Comparison of ENCODE assay signal across 8 mouse cellular contexts in genomic region chr2:33640171-33640721, GRCm38 (mm10). TPM values are rescaled to one million over a fixed set of nuclear protein-coding genes. Genes with fewer than 3 reads are reported as not detected.
DNase-seq lines count a peak whose midpoint lies in the region; ATAC-seq and TF ChIP-seq lines count a peak whose summit lies in the region.

Gene Lmx1b, minus strand, starts transcription at chr2:33640511.

- peak within 1 kb of the TSS; percentile 79 for H3K4me2 ChIP-seq in limb, embryonic 11.5 days (ENCODE audit: low read depth, severe bottlenecking)

- no peak for TF ChIP-seq POLR2A in spleen, adult 2 months (IDR thresholded peaks at IDR 0.05; ENCODE audit: low read depth, low read length)
- TF ChIP-seq POLR2A in small intestine, adult 2 months (IDR thresholded peaks at IDR 0.05; ENCODE audit: low read depth, low read length), result no peak

- peak within 1 kb of the TSS; percentile 96 for H3K9ac ChIP-seq in limb, embryonic 11.5 days (ENCODE audit: low read length)

- H3K4me3 ChIP-seq in spleen, adult 2 months (ENCODE audit: extremely low read depth, insufficient read depth, insufficient read length), result peak within 1 kb of the TSS; percentile 11; the same call in 1 of the 2 replicates
- peak within 1 kb of the TSS; percentile 80 for H3K4me3 ChIP-seq in limb, embryonic 11.5 days (ENCODE audit: low read depth, low read length)
- H3K4me3 ChIP-seq in small intestine, adult 2 months (ENCODE audit: low read depth, low read length), result peak within 1 kb of the TSS; percentile 40

- ATAC-seq in limb, embryonic 11.5 days (ENCODE audit: insufficient number of reproducible peaks, low FRiP score, low TSS enrichment, low read depth), result no peak

- 10% methylated on average over 53 of the region's 53 CpGs for WGBS in spleen, adult 2 months
- WGBS in limb, embryonic 11.5 days, result 1% methylated on average over 53 of the region's 53 CpGs
- WGBS in small intestine, adult 2 months, result 6% methylated on average over 53 of the region's 53 CpGs

- peaks cover 8% of the 10 kb centered on the region; the same call in 1 of the 2 replicates for H3K4me1 ChIP-seq in spleen, adult 2 months (ENCODE audit: control insufficient read depth, insufficient read depth, insufficient read length)
- H3K4me1 ChIP-seq in limb, embryonic 11.5 days (ENCODE audit: control insufficient read depth, insufficient read depth, low read length), result peaks cover 17% of the 10 kb centered on the region
- peaks cover 3% of the 10 kb centered on the region for H3K4me1 ChIP-seq in small intestine, adult 2 months (ENCODE audit: control insufficient read depth, insufficient read depth, insufficient read length, low read length)

- no peaks in the 10 kb centered on the region for H3K36me3 ChIP-seq in spleen, adult 2 months (ENCODE audit: control insufficient read depth, insufficient read depth, low read length)
- no peaks in the 10 kb centered on the region for H3K36me3 ChIP-seq in limb, embryonic 11.5 days (ENCODE audit: control insufficient read depth, insufficient read depth, low read length)
- no peaks in the 10 kb centered on the region for H3K36me3 ChIP-seq in small intestine, adult 2 months (ENCODE audit: control insufficient read depth, insufficient read depth, low read length)

- DNase-seq in embryo, embryonic 10 days (ENCODE audit: low spot score), result peak; percentile 46
- DNase-seq in embryo, embryonic 9.5 days (ENCODE audit: extremely low spot score), result no peak
- no peak for DNase-seq in spleen, adult 2 months (ENCODE audit: low read depth in 1 of 2, low spot score in 2 of 2)
- no peak for DNase-seq in spleen, postnatal 36 days (ENCODE audit: low spot score in 2 of 2)
- DNase-seq in limb, embryonic 11.5 days (ENCODE audit: low spot score), result peak; percentile 66
- no peak for DNase-seq in left cerebral cortex, adult 18-20 months (ENCODE audit: low spot score in 2 of 2)
- no peak for DNase-seq in frontal cortex, postnatal 25 days (ENCODE audit: low spot score in 2 of 2)

- peaks cover 61% of the 10 kb centered on the region for H3K27me3 ChIP-seq in spleen, adult 2 months (ENCODE audit: control insufficient read depth, insufficient read depth, low read length)
- H3K27me3 ChIP-seq in limb, embryonic 11.5 days (ENCODE audit: control insufficient read depth, insufficient read depth, low read length), result peaks cover 58% of the 10 kb centered on the region
- peaks cover 97% of the 10 kb centered on the region for H3K27me3 ChIP-seq in small intestine, adult 2 months (ENCODE audit: control insufficient read depth, insufficient read depth, low read length)

- H3K9me3 ChIP-seq in limb, embryonic 11.5 days (ENCODE audit: control insufficient read depth, low read length), result no peaks in the 10 kb centered on the region

- no peak for TF ChIP-seq CTCF in spleen, adult 2 months (IDR thresholded peaks at IDR 0.05; ENCODE audit: extremely low read depth, insufficient read depth, insufficient read length, insufficient replicate concordance)
- no peak for TF ChIP-seq CTCF in small intestine, adult 2 months (IDR thresholded peaks at IDR 0.05; ENCODE audit: extremely low read depth, insufficient read length, insufficient replicate concordance, low read depth, low read length)

- H3K27ac ChIP-seq in spleen, adult 2 months (ENCODE audit: insufficient read depth, low read length), result no peak within 1 kb of the TSS
- H3K27ac ChIP-seq in limb, embryonic 11.5 days (replicated peaks; ENCODE audit: low read depth, low read length), result peak within 1 kb of the TSS; percentile 93
- H3K27ac ChIP-seq in small intestine, adult 2 months (ENCODE audit: insufficient read depth, low read depth, low read length), result no peak within 1 kb of the TSS

RNA-seq across cellular contexts. Expression of gene Lmx1b, which starts in this region (rescaled TPM):
- not detected in 2 replicates for polyA plus RNA-seq in spleen, adult 2 months (2012; rRNA removed)
- 10.2 and 10.6 TPM in 2 replicates for polyA plus RNA-seq in limb, embryonic 11.5 days (2014; fragmentation: Nextera tagmentation; extraction: Ambion mirVana)
- 0.10 and 0.13 TPM in 2 replicates for polyA plus RNA-seq in small intestine, adult 2 months (2012; rRNA removed)
- total RNA-seq in left cerebral cortex, adult 18-20 months (2021), result under 1 TPM; 0.14 to 0.60 TPM

Comparison
In these comparisons a context has a peak if more than half of its experiments do, and no peak if none do; other contexts are left out.
1. DNase-seq: peak in embryo, embryonic 10 days (single experiment) and limb, embryonic 11.5 days (single experiment); none in embryo, embryonic 9.5 days (single experiment), spleen, adult 2 months (0 of 2), spleen, postnatal 36 days (0 of 2), left cerebral cortex, adult 18-20 months (0 of 2) and frontal cortex, postnatal 25 days (0 of 2).
2. H3K4me3 ChIP-seq: peak in every context shown above with its lines; median percentile 80 in limb, embryonic 11.5 days; 40 in small intestine, adult 2 months; 11 in spleen, adult 2 months.